Mouse (Mus musculus) erythroblast, embryonic 14.5 days (primary cell): ENCODE measurements around the gene Cdsn. TPM values are rescaled to one million over a fixed set of nuclear protein-coding genes. Genes with fewer than 3 reads are reported as not detected.

Experiments used
- H3K27me3 ChIP-seq: 2 replicates; pipeline ENCODE4 v1.6.1; 2012; ENCODE audit warnings: inconsistent platforms; ENCODE audit not compliant: control insufficient read depth
- H3K36me3 ChIP-seq: 2 replicates; pipeline ENCODE4 v1.6.1; 2012; ENCODE audit warnings: mild to moderate bottlenecking, inconsistent platforms; ENCODE audit not compliant: control insufficient read depth
- H3K4me1 ChIP-seq: 2 replicates; pipeline ENCODE4 v1.6.1; 2012; ENCODE audit warnings: inconsistent platforms; ENCODE audit not compliant: control insufficient read depth
- H3K4me3 ChIP-seq: replicated peaks from 2 replicates; pipeline ENCODE3; 2012; ENCODE audit warnings: moderate library complexity, mild to moderate bottlenecking, inconsistent platforms
- H3K9me3 ChIP-seq: 2 replicates; pipeline ENCODE4 v1.6.1; 2012; ENCODE audit warnings: low read length, inconsistent platforms, mixed read lengths; ENCODE audit not compliant: control insufficient read depth
- GATA1 ChIP-seq: IDR thresholded peaks from 2 replicates; pipeline ENCODE4 v1.6.1; 2012; ENCODE audit warnings: low read length, inconsistent platforms, mixed read lengths
- TAL1 ChIP-seq: IDR thresholded peaks from 3 replicates; pipeline ENCODE4 v1.6.1; 2012; ENCODE audit warnings: low read length, inconsistent platforms, mixed read lengths
- polyA plus RNA-seq: library from polyadenylated mRNA; stranded (reverse); fragments of >175 nt; gene quantifications from 2 replicates; pipeline ENCODE4 v1.2.3, GENCODE M21; 2012

The Cdsn gene
- polyA plus RNA-seq, 1 experiment = not detected

- Histone ChIP-seq H3K9me3 (no peaks in the 10 kb centered on the region), H3K4me1 (no peaks in the 10 kb centered on the region), H3K4me3 (no peak overlapping the region), H3K36me3 (no peaks in the 10 kb centered on the region), H3K27me3 (no peaks in the 10 kb centered on the region)
- TF ChIP-seq GATA1 (no peak), TAL1 (no peak)
Measured at GRCm38 (mm10) chr17:35544001-35544400, 7.9 kb upstream of the Cdsn start.

GRCm38 (mm10) chr17:35544680-35545079, 7.2 kb upstream of the Cdsn start:
- Histone ChIP-seq H3K4me1 (no peaks in the 10 kb centered on the region), H3K27me3 (no peaks in the 10 kb centered on the region), H3K9me3 (no peaks in the 10 kb centered on the region), H3K4me3 (no peak overlapping the region), H3K36me3 (no peaks in the 10 kb centered on the region)
- no peak for TF ChIP-seq TAL1
- no peak for TF ChIP-seq GATA1

DNA sequence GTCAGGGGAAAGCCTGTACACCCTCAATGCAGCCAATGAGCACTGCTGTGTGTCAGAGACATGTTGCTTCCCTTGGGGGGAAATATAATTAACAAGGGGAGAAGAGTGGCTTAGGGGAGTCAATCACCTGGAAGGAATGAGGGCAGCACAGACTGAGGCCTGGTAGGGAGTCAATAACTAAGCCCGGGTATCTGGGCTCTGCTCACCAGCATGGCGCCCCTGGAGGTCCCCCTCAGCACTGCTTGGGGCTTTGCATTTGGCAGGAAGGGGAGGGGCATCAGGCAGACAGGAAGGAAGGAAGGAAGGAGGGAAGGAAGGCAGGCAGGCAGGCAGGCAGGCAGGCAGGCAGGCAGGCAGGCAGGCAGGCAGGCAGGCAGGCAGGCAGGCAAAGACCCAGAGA, 4.5 kb upstream of the Cdsn start:
- TF ChIP-seq GATA1 (no peak), TAL1 (no peak)
- H3K4me3 ChIP-seq = no peak overlapping the region
- H3K27me3 ChIP-seq = no peaks in the 10 kb centered on the region
- no peaks in the 10 kb centered on the region for H3K4me1 ChIP-seq
- H3K9me3 ChIP-seq = no peaks in the 10 kb centered on the region
- H3K36me3 ChIP-seq = no peaks in the 10 kb centered on the region

DNA sequence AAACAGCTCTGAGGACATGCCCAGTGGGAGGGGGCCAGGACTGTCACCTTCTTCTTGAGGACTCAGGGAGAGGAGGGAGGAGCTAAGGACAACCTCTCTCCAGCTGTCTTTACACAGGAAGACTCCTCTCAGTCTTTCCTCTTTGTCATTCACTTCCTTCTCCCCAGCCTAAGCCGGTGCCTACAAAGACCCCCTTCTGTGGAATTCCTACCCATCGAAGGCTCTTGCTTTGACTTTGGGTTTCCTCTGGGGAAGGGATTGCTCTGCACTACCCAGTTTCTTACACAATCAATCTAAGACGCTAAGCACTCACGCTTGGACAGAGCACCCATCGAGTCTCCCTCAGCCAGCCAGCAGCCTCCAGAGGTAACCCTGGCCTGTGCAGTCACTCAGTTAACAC, 3.3 kb upstream of the Cdsn start:
- Histone ChIP-seq H3K9me3 (no peaks in the 10 kb centered on the region), H3K4me1 (no peaks in the 10 kb centered on the region), H3K36me3 (no peaks in the 10 kb centered on the region), H3K27me3 (no peaks in the 10 kb centered on the region), H3K4me3 (no peak overlapping the region)
- no peak for TF ChIP-seq TAL1
- no peak for TF ChIP-seq GATA1

DNA sequence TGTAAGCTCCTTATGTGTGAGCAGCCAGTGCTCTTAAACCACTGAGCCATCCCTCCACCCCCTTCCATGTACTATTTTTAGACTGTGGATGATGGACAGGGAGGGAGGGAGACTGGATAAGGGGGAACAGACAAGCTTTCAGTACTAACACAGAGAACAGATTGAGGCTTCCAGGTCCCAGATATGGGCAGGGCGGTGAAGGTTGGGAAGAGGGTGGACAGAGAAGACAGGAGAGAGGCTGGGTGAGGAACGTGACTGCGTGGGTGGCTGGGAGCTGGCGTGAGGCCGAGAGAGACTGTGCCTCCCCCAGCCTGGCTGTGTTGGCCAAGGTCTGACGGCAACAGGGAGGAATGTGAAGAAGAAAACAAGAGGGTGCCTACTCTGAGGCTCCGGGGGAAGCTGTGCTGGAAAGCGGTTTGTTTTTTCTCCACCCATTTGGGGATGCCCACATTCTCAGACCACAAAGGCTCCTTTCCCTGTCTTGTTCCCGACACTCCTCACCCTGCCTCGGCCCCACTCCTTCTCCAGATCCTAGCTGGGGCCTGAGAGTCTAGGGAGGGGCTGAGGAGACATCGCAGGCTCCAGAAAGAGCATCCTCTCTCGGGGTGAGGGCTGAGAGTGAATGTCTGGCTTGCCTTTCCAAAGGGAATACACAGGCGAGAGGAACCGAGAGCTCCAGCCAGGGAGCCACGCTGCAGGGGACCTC, 2.3 kb upstream of the Cdsn start:
- H3K36me3 ChIP-seq = no peaks in the 10 kb centered on the region
- TF ChIP-seq TAL1 (no peak), GATA1 (no peak)
- no peaks in the 10 kb centered on the region for H3K27me3 ChIP-seq
- no peaks in the 10 kb centered on the region for H3K4me1 ChIP-seq
- no peaks in the 10 kb centered on the region for H3K9me3 ChIP-seq
- no peak overlapping the region for H3K4me3 ChIP-seq

- Histone ChIP-seq H3K27me3 (no peaks in the 10 kb centered on the region), H3K4me1 (no peaks in the 10 kb centered on the region), H3K9me3 (peaks cover under 1% of the 10 kb centered on the region; the same call in 1 of the 2 replicates), H3K4me3 (no peak overlapping the region), H3K36me3 (no peaks in the 10 kb centered on the region)
- TF ChIP-seq GATA1 = no peak
- TF ChIP-seq TAL1 = no peak
Measured at GRCm38 (mm10) chr17:35550143-35550494, 1.8 kb upstream of the Cdsn start.

DNA sequence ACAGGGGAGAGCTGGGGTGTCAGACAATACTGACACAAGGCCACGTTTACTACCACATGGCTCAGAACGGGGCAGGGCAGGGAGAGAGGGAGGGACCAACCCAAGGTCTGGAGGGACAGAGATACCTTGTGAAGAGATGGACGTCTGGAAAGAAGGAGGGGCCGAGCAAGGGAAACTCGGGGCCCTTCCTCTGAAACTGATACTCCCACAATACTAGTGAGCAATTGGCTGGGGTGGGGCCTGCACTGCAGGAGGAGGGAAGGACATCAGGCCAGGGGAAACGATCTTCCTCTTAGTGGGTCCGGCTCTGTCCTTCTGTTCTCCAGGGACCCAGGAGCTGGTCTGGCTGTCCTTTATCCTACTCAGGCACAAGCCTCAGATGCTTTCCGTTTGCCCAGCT, 1.1 kb upstream of the Cdsn start:
- no peaks in the 10 kb centered on the region for H3K4me1 ChIP-seq
- H3K36me3 ChIP-seq = no peaks in the 10 kb centered on the region
- H3K4me3 ChIP-seq = no peak overlapping the region
- H3K9me3 ChIP-seq = peaks cover 2% of the 10 kb centered on the region; the same call in 1 of the 2 replicates
- H3K27me3 ChIP-seq = no peaks in the 10 kb centered on the region
- no peak for TF ChIP-seq GATA1
- no peak for TF ChIP-seq TAL1

- no peaks in the 10 kb centered on the region for H3K4me1 ChIP-seq
- no peak for TF ChIP-seq GATA1
- no peak for TF ChIP-seq TAL1
- no peak overlapping the region for H3K4me3 ChIP-seq
Measured at GRCm38 (mm10) chr17:35554321-35554720, 2.4 kb downstream of the Cdsn start.

GRCm38 (mm10) chr17:35554761-35555397, 3.0 kb downstream of the Cdsn start:
- H3K36me3 ChIP-seq = no peaks in the 10 kb centered on the region
- no peaks in the 10 kb centered on the region for H3K27me3 ChIP-seq
- peaks cover 2% of the 10 kb centered on the region; the same call in 1 of the 2 replicates for H3K9me3 ChIP-seq
- H3K4me1 ChIP-seq = no peaks in the 10 kb centered on the region
- TF ChIP-seq TAL1 = no peak
- no peak for TF ChIP-seq GATA1
- no peak overlapping the region for H3K4me3 ChIP-seq

More at GRCm38 (mm10) chr17:35554321-35554720, 2.4 kb downstream of the Cdsn start:
- H3K27me3 ChIP-seq = no peaks in the 10 kb centered on the region
- peaks cover 2% of the 10 kb centered on the region; the same call in 1 of the 2 replicates for H3K9me3 ChIP-seq
- H3K36me3 ChIP-seq = no peaks in the 10 kb centered on the region
